Mouse (Mus musculus): ENCODE measurements around the gene Sigirr.

Sigirr gene

GRCm38 (mm10) chr7:141099911-141100691 is at the start of gene Sigirr:
TSS of gene Sigirr (minus strand) at chr7:141100572.
- in situ Hi-C loops (cut with MboI, MseI), result loop anchor here in 1 of 2 experiments (5.0 to 25.0 kb wide), 2 partner anchors 72 to 1962 kb away; partner anchors contain the start of genes Cd81, Rnh1 and Tssc4

- in situ Hi-C loops (cut with MboI, MseI), result no loop called here
Measured at GRCm38 (mm10) chr7:141148639-141149038, 48.3 kb upstream of the Sigirr start.

- in situ Hi-C loops (cut with MboI, MseI), result no loop called here
Measured at GRCm38 (mm10) chr7:141147044-141147443, 46.7 kb upstream of the Sigirr start.

GRCm38 (mm10) chr7:141146043-141146595 is 45.7 kb upstream of the Sigirr start:
- in situ Hi-C loops (cut with MboI, MseI), result no loop called here

DNA sequence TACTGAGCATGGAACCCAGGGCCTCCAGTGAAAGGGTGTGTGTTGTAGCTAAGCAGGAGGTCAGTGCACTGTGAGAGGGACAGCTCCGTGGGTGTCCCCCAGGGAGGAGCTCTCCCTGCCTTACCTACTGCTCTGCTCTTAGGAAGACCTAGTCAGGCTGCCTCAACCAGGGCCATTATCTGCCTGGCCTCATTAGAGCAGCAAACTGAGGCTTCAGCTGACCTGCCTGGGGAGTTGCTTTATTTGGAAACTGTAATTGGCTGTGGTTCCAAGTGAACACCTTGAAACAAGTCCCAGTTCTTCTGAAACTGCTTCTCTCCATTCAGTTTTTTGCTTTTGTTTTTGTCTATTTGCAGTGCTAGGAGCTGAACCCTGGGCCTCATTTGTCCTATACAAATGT is 45.0 kb upstream of the Sigirr start:
- in situ Hi-C loops (cut with MboI, MseI), result no loop called here

DNA sequence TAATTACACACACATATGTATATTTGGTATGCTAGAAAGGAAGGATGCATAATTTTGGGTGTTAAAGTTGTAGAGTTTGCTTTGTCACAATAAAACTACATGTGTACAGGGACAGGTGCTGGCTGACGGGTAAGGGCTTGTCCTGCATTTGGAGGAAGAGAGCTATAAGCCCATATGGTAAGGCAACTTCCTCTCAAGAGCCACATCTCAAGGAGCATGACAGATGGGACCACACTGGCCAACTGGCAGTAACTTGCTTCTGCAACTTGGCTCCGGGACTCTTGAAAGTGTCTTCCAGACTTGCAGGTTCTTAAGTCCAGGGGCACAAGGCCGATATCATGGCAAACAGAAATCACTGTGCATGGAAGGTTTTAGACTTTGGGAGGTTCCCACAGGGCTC is 44.3 kb upstream of the Sigirr start:
- in situ Hi-C loops (cut with MboI, MseI), result no loop called here

- in situ Hi-C loops (cut with MboI, MseI), result no loop called here
Measured at GRCm38 (mm10) chr7:141143861-141144260, 43.5 kb upstream of the Sigirr start.

DNA sequence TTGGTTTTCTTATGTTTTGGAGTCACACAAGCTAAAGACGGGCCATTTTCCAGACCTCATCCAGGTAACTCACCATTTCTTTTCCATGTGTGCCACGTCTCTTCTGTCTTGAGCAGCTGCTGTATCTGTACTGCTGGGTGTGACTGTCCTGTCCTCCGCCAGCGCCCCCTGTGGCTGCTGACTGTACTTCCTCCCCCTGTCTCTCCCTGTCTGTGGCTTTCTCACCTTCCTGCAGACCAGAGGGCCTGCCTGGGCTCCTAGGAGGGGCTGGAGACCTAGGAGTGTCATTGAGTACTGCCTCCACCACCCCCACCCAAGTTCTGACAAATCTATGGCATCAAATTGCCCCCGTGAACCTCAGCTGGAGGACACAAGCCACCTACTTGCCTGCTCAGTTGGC is 42.7 kb upstream of the Sigirr start:
- in situ Hi-C loops (cut with MboI, MseI), result no loop called here

DNA sequence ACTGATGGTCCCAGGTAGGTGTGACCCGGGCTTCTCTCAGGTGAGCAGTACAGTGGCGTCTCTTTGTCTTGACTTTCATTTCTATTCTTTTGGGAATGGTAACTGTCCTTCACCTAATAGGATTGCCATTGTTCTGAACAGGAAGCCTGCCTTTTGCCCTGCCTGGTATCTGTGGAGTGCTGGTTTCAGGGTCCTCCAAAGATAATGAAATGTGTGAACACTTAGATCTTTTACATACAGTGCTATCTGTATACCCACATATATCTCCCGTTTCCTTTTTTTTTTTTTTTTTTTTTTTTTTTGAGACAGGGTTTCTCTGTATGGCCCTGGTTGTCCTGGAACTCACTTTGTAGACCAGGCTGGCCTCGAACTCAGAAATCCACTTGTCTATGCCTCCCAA is 41.0 kb upstream of the Sigirr start:
- in situ Hi-C loops (cut with MboI, MseI), result no loop called here

- in situ Hi-C loops (cut with MboI, MseI), result loop anchor here in 1 of 2 experiments (5.0 kb wide), 1 partner anchor 35 kb away; no protein-coding TSS in a partner anchor
Measured at GRCm38 (mm10) chr7:141131904-141132755, 31.8 kb upstream of the Sigirr start.

GRCm38 (mm10) chr7:141131024-141131820 is 30.9 kb upstream of the Sigirr start:
- in situ Hi-C loops (cut with MboI, MseI), result loop anchor here in 1 of 2 experiments (5.0 kb wide), 1 partner anchor 36 kb away; no protein-coding TSS in a partner anchor

- in situ Hi-C loops (cut with MboI, MseI), result no loop called here
Measured at GRCm38 (mm10) chr7:141123517-141123856, 23.1 kb upstream of the Sigirr start.

GRCm38 (mm10) chr7:141122689-141123516 is 22.5 kb upstream of the Sigirr start:
- in situ Hi-C loops (cut with MboI, MseI), result no loop called here

GRCm38 (mm10) chr7:141122245-141122644 is 21.9 kb upstream of the Sigirr start, which contains the start of gene Ptdss2:
TSS of gene Ptdss2 (plus strand) at chr7:141122382.
- in situ Hi-C loops (cut with MboI, MseI), result no loop called here

GRCm38 (mm10) chr7:141121051-141121531 is 20.7 kb upstream of the Sigirr start:
- in situ Hi-C loops (cut with MboI, MseI), result no loop called here

DNA sequence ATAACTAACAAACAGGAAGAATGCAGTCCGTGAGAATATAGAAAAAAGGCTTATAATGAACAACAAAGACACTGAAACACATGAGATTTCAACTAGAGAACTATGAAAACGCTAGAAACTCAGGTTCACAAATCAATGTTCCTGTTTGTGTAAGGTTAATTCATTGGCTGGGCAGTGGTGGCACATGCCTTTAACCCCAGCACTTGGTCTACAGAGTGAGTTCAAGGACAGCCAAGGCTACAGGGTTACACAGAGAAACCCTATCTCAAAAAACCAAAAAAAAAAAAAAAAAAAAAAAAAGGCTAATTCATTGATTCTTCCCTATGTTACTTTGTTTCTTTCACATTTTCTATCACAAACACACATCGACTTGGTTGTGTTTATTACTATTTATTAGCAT is 20.2 kb upstream of the Sigirr start:
- in situ Hi-C loops (cut with MboI, MseI), result no loop called here

DNA sequence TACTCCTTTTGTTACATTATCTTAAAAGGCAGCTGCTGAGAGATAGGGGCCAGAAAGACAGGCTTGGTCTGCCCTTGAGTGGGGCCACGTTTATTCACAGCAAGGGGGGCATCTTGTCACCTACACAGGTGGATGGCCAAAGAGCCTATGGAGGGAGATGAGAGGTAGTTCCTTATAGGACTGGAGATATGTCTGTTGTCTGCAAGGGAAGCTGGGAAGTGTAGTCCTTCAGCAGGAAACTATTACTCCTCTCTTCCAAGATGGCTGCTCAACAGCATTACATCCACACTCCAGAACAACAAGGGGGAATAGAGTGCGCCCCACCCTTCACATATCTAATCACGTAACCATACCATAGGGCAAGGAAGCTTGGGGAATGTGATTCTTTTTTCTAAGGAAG is 19.1 kb upstream of the Sigirr start:
- in situ Hi-C loops (cut with MboI, MseI), result loop anchor here in 1 of 2 experiments (10.0 kb wide), 1 partner anchor 485 kb away; no protein-coding TSS in a partner anchor

DNA sequence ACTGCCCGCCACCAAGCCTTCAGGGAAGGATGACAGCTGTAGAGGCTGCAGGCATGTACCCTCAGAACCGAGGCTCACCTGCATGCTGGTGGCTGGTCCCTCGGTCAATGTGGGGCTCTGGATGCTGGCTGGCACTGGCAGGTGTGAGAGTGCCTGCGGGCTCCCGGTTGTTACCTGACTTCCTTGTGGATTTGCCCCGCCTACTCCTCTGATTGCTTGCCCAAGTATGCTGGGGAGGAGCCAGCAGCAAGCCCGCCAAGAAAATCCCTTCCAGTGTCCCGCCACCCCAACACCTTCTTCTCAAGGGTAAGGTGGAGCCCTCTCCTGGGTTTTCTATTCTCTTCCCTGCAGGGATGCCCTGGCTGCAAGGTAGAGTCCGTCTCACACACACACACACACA is 17.3 kb upstream of the Sigirr start, which contains the start of gene Ano9:
Gene Ano9, minus strand, starts transcription at position 171 of the 400 bp plus-strand sequence.
- in situ Hi-C loops (cut with MboI, MseI), result loop anchor here in 1 of 2 experiments (10.0 kb wide), 1 partner anchor 483 kb away; no protein-coding TSS in a partner anchor

GRCm38 (mm10) chr7:141115874-141116273 is 15.5 kb upstream of the Sigirr start:
- in situ Hi-C loops (cut with MboI, MseI), result loop anchor here in 1 of 2 experiments (10.0 kb wide), 1 partner anchor 481 kb away; no protein-coding TSS in a partner anchor

DNA sequence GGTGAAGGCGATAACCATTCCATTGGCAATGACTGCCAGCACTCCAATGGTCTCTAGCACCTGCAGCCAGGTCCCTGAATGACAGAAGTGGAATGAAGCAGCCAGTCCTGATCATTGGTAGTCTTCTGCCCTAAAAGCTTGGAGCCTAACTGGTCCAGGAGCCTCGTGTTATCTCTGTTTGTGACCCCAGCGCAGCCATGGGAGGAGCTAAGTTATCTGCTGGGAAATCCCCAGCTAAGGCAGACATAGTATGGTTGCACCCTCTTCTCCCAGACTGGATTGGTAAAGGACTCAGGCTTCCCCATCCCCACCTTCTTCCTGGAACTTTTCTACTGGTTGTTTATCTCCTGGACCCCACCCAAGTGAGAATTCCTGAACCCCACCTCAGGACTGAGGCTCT is 2.8 kb upstream of the Sigirr start:
- in situ Hi-C loops (cut with MboI, MseI), result no loop called here

All from T-helper 17 cell (primary cell).